Mouse (Mus musculus): Measurements from ENCODE around the gene Nkpd1.

DNA sequence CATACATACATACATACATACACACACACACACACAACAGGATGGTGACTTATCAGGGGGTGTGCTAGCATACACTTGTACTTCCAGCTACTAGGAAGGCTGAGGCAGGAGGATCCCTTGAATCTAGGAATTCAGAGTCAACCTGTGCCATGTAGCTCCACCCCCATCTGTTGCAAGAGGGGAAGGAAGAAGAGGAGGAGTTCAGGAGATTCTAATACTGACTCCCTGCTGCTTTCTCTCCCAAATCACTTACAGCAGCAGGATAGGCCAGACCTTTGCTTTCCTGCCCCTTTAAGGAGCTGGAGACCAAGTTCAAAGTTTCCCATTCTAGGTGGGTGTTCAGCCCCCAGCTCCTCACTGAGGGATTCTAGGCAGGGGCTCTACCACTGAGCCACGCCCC is 32.1 kb upstream of the Nkpd1 start:
- no peak for TF ChIP-seq CTCF (IDR thresholded peaks at IDR 0.05; ENCODE audit: low read depth)
- no peak for TF ChIP-seq EP300 (IDR thresholded peaks at IDR 0.05; ENCODE audit: low read depth)

Data from liver, embryonic 14.5 days (tissue).